Mouse (Mus musculus) hematopoietic stem cell, adult 5-6 weeks (primary cell): ENCODE results near the gene Esyt3. TPM values are rescaled to one million over a fixed set of nuclear protein-coding genes. Genes with fewer than 3 reads are reported as not detected.

ENCODE experiments used
- ATAC-seq, 2 experiments: fragments of 125-278 bp in 1 of 2; replicated peaks in 1 of 2; 2 replicates each; pipeline ENCODE4 v1.8.0; 2016 to 2017; ENCODE audit warnings: inconsistent platforms in 2 of 2, mild to moderate bottlenecking in 2 of 2, moderate number of reproducible peaks in 2 of 2, low read depth in 1 of 2, moderate TSS enrichment in 1 of 2; ENCODE audit not compliant: low FRiP score in 2 of 2, poor library complexity in 2 of 2, severe bottlenecking in 2 of 2, insufficient read depth in 1 of 2, low TSS enrichment in 1 of 2
- total RNA-seq: library from RNA; stranded (forward); fragments of 172-1452, 232-1000 nt; gene quantifications from 2 replicates; pipeline ENCODE4 v1.2.3, GENCODE M21; 2017

Esyt3 gene
- total RNA-seq, result 0.06 and 0.20 TPM in 2 replicates

- ATAC-seq, result 0 out of 4 replicates have a peak, but pooled peaks of 1 of the 2 experiments have one; percentile 2
Observed at GRCm38 (mm10) chr9:99357921-99358692, at the start of gene Esyt3. Gene Esyt3 (minus strand): TSS chr9:99358557.

- no peak for ATAC-seq
Observed at GRCm38 (mm10) chr9:99401288-99401974, 43.1 kb upstream of the Esyt3 start.

- ATAC-seq, result no peak
Observed at GRCm38 (mm10) chr9:99400781-99401180, 42.4 kb upstream of the Esyt3 start.

GRCm38 (mm10) chr9:99397056-99397815 lies 38.9 kb upstream of the Esyt3 start:
- ATAC-seq, result no peak

- ATAC-seq, result no peak
Observed at GRCm38 (mm10) chr9:99394366-99394765, 36.0 kb upstream of the Esyt3 start.

- no peak for ATAC-seq
Observed at GRCm38 (mm10) chr9:99393146-99393545, 34.8 kb upstream of the Esyt3 start.

- no peak for ATAC-seq
Observed at GRCm38 (mm10) chr9:99391557-99391956, 33.2 kb upstream of the Esyt3 start.

- ATAC-seq, result no peak
Observed at GRCm38 (mm10) chr9:99390716-99391115, 32.4 kb upstream of the Esyt3 start.

GRCm38 (mm10) chr9:99390201-99390600 lies 31.8 kb upstream of the Esyt3 start:
- ATAC-seq, result no peak

- ATAC-seq, result no peak
Observed at GRCm38 (mm10) chr9:99389506-99389905, 31.1 kb upstream of the Esyt3 start.

GRCm38 (mm10) chr9:99388856-99389255 lies 30.5 kb upstream of the Esyt3 start:
- ATAC-seq, result no peak

GRCm38 (mm10) chr9:99388078-99388477 lies 29.7 kb upstream of the Esyt3 start:
- ATAC-seq, result no peak

GRCm38 (mm10) chr9:99382556-99382955 lies 24.2 kb upstream of the Esyt3 start:
- no peak for ATAC-seq

- no peak for ATAC-seq
Observed at GRCm38 (mm10) chr9:99379194-99379593, 20.8 kb upstream of the Esyt3 start.

GRCm38 (mm10) chr9:99376591-99377418 lies 18.4 kb upstream of the Esyt3 start:
- peak; percentile 63 to 71; a peak in 3 of 4 replicates for ATAC-seq

- no peak for ATAC-seq
Observed at GRCm38 (mm10) chr9:99368431-99368830, 10.1 kb upstream of the Esyt3 start.

GRCm38 (mm10) chr9:99365906-99366305 lies 7.5 kb upstream of the Esyt3 start:
- ATAC-seq, result no peak
